Mouse (Mus musculus) heart, adult 2 months (tissue): ENCODE results near the gene Gm21897.

Experiments used
- CTCF ChIP-seq: fragments of 200-600 bp; IDR thresholded peaks from 2 replicates; pipeline ENCODE4 v1.8.1; 2022; ENCODE audit warnings: antibody characterized with exemption, mild to moderate bottlenecking, moderate library complexity
- EP300 ChIP-seq: fragments of 200-500 bp; IDR thresholded peaks from 2 replicates; pipeline ENCODE4 v1.6.1; 2011; ENCODE audit warnings: low read depth, low read length, control low read depth; ENCODE audit not compliant: insufficient read depth
- POLR2A ChIP-seq: fragments of 200-500 bp; IDR thresholded peaks from 2 replicates; pipeline ENCODE4 v1.6.1; 2011; ENCODE audit warnings: mild to moderate bottlenecking, low read depth, low read length, control low read depth; ENCODE audit not compliant: insufficient read depth

GRCm38 (mm10) chr16:15351301-15351700, 34.0 kb downstream of the Gm21897 start:
- no peak for TF ChIP-seq CTCF
- TF ChIP-seq POLR2A, result no peak
- no peak for TF ChIP-seq EP300
